Mouse (Mus musculus) testis, adult 2 months (tissue): ENCODE data around the gene Ppp1r12b.

Experiments
- CTCF ChIP-seq: fragments of 200-500 bp; IDR thresholded peaks from 2 replicates; pipeline ENCODE4 v1.5.1; 2012; ENCODE audit warnings: low read depth, mild to moderate bottlenecking, inconsistent platforms, low read length, moderate library complexity; ENCODE audit not compliant: control insufficient read depth, insufficient read depth, insufficient replicate concordance
- POLR2A ChIP-seq: fragments of 200-500 bp; IDR thresholded peaks from 2 replicates; pipeline ENCODE4 v1.6.1; 2012; ENCODE audit warnings: low read depth, mild to moderate bottlenecking, inconsistent platforms, low read length, moderate library complexity; ENCODE audit not compliant: control insufficient read depth

DNA sequence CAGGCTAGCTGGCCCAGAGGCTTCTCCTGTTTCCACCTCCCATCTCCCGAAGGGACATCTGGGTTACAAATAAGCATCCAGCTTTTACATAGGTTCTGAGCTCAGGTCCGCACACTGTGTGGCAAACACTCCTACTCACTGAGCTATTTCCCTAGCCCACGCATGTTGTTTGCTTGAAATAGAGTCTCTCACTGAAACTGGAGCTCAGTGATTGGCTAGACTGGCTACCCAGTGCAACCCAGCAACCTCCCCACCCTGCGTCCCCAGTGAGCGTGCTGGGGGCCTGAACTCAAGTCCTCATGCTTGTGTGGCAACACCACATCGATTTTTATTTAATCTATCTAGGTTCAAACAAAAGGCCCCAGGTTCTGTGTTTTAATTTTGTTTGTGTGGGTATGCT lies 112.4 kb downstream of the Ppp1r12b start:
- TF ChIP-seq CTCF (no peak), POLR2A (no peak)
